Mouse (Mus musculus) G1E (cell line): ENCODE results near the gene Cenpf. TPM values are rescaled to one million over a fixed set of nuclear protein-coding genes. Genes with fewer than 3 reads are reported as not detected.

Source experiments
- ATAC-seq: 2 replicates; pipeline ENCODE4 v1.8.0; 2016; ENCODE audit warnings: mild to moderate bottlenecking; ENCODE audit not compliant: insufficient number of reproducible peaks, poor library complexity, low FRiP score, severe bottlenecking; ENCODE audit errors: extremely low read depth
- DNase-seq: peaks from one replicate; pipeline ENCODE4 v3.0.0; 2012; ENCODE audit warnings: low spot score
- H3K27me3 ChIP-seq: 2 replicates; pipeline ENCODE4 v1.6.1; 2012; ENCODE audit warnings: mild to moderate bottlenecking, low read length, inconsistent platforms; ENCODE audit not compliant: insufficient read depth
- H3K36me3 ChIP-seq: replicated peaks from 2 replicates; pipeline ENCODE3; 2012; ENCODE audit warnings: mild to moderate bottlenecking, inconsistent platforms
- H3K4me1 ChIP-seq: 2 replicates; pipeline ENCODE4 v1.6.1; 2012; ENCODE audit warnings: low read depth, low read length, inconsistent platforms, mixed read lengths; ENCODE audit not compliant: insufficient read depth
- H3K4me3 ChIP-seq: 2 replicates; pipeline ENCODE4 v1.5.1; 2012; ENCODE audit warnings: low read depth, mild to moderate bottlenecking, inconsistent platforms, low read length, moderate library complexity, mixed read lengths
- H3K9me3 ChIP-seq: replicated peaks from 2 replicates; pipeline ENCODE4 v1.6.1; 2012; ENCODE audit warnings: inconsistent platforms
- CTCF ChIP-seq: IDR thresholded peaks from 2 replicates; pipeline ENCODE4 v1.5.1; 2012; ENCODE audit warnings: low read depth, low read length, inconsistent platforms, mixed read lengths
- GATA1 ChIP-seq: IDR thresholded peaks from 2 replicates; pipeline ENCODE4 v1.6.1; 2012; ENCODE audit warnings: borderline replicate concordance, low read length, inconsistent platforms, mixed read lengths
- GATA2 ChIP-seq: IDR thresholded peaks from 2 replicates; pipeline ENCODE4 v1.6.1; 2012; ENCODE audit warnings: low read depth, low read length, inconsistent platforms, borderline replicate concordance
- POLR2AphosphoS5 ChIP-seq: IDR thresholded peaks from 2 replicates; pipeline ENCODE4 v1.6.1; 2012; ENCODE audit warnings: low read depth, low read length, inconsistent platforms; ENCODE audit not compliant: insufficient replicate concordance
- TAL1 ChIP-seq: conservative IDR thresholded peaks from 2 replicates; pipeline ENCODE4 v1.6.1; 2012; ENCODE audit warnings: low read depth, low read length, inconsistent platforms, mixed read lengths
- polyA plus RNA-seq: library from polyadenylated mRNA; stranded (reverse); fragments of >175 nt; gene quantifications from 2 replicates; pipeline ENCODE4 v1.2.3, GENCODE M21; 2012
- total RNA-seq, 2 experiments: library from RNA; stranded (forward) in 1 of 2; stranded (reverse) in 1 of 2; fragments of 200-1000 nt in 1 of 2; fragments of >200 nt in 1 of 2; fragmentation: Nextera tagmentation in 1 of 2; gene quantifications; 2 replicates each; pipeline ENCODE4 v1.2.3; 2014 to 2017

The Cenpf gene
- total and polyA plus RNA-seq, 3 experiments: 3.6 to 115 (median 42.3) TPM

- H3K36me3 ChIP-seq: peaks cover 74% of the 10 kb centered on the region
- H3K4me3 ChIP-seq: no peak overlapping the region
- DNase-seq: no peak
- ATAC-seq: no peak
- TF ChIP-seq GATA2: no peak
- TF ChIP-seq GATA1: no peak
- no peak for TF ChIP-seq POLR2AphosphoS5
- TF ChIP-seq CTCF: no peak
- no peak for TF ChIP-seq TAL1
- H3K9me3 ChIP-seq: no peaks in the 10 kb centered on the region
- H3K27me3 ChIP-seq: no peaks in the 10 kb centered on the region
- no peaks in the 10 kb centered on the region for H3K4me1 ChIP-seq
Measured at GRCm38 (mm10) chr1:189664873-189665144, 23.1 kb downstream of the Cenpf start.

DNA sequence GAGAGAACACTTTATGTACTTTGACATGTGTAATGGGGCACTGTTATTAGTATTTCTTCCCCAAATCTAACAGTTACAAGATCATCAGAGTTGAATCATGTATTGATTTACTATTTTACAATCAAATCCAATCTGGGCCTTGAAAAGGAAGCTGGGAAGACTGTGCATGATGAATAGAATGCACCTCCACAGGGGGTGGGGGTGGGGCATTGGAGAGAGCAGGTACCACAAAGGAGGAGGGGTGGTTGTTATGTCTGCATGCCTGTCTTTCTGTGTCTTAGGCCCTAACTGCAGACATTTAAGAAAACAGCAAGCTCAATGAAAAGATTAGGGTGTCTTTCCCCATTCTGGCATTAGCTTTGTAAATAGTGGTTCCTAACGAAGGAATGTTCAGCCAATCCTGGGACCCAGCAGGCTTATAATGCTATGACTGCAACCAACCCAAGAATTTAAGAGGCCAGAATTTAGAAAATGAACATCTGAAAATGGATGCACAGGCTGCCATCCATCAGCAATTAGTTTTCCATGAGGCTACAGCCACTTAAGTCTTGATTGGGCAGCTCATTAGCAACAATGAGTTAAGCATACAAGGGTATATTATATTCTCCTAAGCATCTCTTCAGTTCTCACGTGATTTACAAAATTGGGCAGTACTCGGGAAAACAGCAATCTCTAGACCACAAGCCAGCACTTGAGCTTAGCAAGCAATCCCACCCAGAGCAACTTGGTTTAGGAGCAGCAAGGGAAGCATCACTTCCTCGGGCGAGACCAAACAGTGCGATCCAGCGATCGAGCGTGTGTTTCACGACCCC, 23.6 kb downstream of the Cenpf start:
- H3K36me3 ChIP-seq: peaks cover 71% of the 10 kb centered on the region
- ATAC-seq: no peak

GRCm38 (mm10) chr1:189663437-189663836, 24.4 kb downstream of the Cenpf start:
- no peak overlapping the region for H3K4me3 ChIP-seq
- H3K27me3 ChIP-seq: no peaks in the 10 kb centered on the region
- ATAC-seq (no peak), DNase-seq (no peak)
- H3K36me3 ChIP-seq: peaks cover 70% of the 10 kb centered on the region
- H3K9me3 ChIP-seq: no peaks in the 10 kb centered on the region
- TF ChIP-seq GATA1 (no peak), CTCF (no peak), TAL1 (no peak), POLR2AphosphoS5 (no peak), GATA2 (no peak)
- no peaks in the 10 kb centered on the region for H3K4me1 ChIP-seq

More for the DNA sequence above, 23.6 kb downstream of the Cenpf start:
- no peaks in the 10 kb centered on the region for H3K27me3 ChIP-seq
- H3K4me3 ChIP-seq: no peak overlapping the region
- H3K4me1 ChIP-seq: no peaks in the 10 kb centered on the region
- no peak for DNase-seq
- TF ChIP-seq GATA1: no peak
- TF ChIP-seq GATA2: no peak
- TF ChIP-seq POLR2AphosphoS5: no peak
- no peak for TF ChIP-seq CTCF
- TF ChIP-seq TAL1: no peak
- H3K9me3 ChIP-seq: no peaks in the 10 kb centered on the region

GRCm38 (mm10) chr1:189661856-189662255, 26.0 kb downstream of the Cenpf start:
- ATAC-seq: peak; percentile 66
- H3K36me3 ChIP-seq: peaks cover 71% of the 10 kb centered on the region

DNA sequence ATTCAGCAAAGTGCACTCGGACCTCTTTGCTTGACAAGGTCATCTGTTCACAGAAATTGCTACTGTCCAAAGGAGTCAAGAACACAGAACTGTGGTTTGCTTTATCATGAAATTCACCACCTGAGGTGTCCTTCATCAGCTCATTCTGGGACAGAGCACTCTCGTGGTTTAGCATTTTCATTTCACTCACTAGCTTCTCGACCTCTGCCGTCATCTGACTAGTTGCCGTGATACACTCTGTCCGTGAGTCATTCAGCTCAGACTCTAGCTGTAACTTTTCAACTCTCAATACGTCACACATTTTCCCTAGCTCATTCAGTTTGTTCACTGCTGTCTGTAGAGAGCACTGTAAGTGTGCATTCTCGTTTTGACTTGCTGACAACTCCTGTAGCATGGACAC, 30.5 kb downstream of the Cenpf start:
- H3K4me3 ChIP-seq: no peak overlapping the region
- ATAC-seq (no peak), DNase-seq (no peak)
- TF ChIP-seq POLR2AphosphoS5: no peak
- peaks cover 68% of the 10 kb centered on the region for H3K36me3 ChIP-seq
- H3K27me3 ChIP-seq: no peaks in the 10 kb centered on the region
- no peaks in the 10 kb centered on the region for H3K9me3 ChIP-seq
- no peaks in the 10 kb centered on the region for H3K4me1 ChIP-seq

More at GRCm38 (mm10) chr1:189661856-189662255, 26.0 kb downstream of the Cenpf start:
- H3K9me3 ChIP-seq: no peaks in the 10 kb centered on the region
- peak; percentile 10 for DNase-seq
- no peaks in the 10 kb centered on the region for H3K27me3 ChIP-seq
- H3K4me3 ChIP-seq: no peak overlapping the region
- no peaks in the 10 kb centered on the region for H3K4me1 ChIP-seq
- TF ChIP-seq CTCF (peak; percentile 23; the same call in 1 of the 2 replicates), GATA2 (no peak)

- Histone ChIP-seq H3K36me3 (peaks cover 78% of the 10 kb centered on the region), H3K27me3 (no peaks in the 10 kb centered on the region), H3K9me3 (no peaks in the 10 kb centered on the region), H3K4me1 (no peaks in the 10 kb centered on the region), H3K4me3 (no peak overlapping the region)
- DNase-seq: no peak
- TF ChIP-seq TAL1 (no peak), GATA2 (no peak), CTCF (no peak), GATA1 (no peak), POLR2AphosphoS5 (no peak)
- no peak for ATAC-seq
Measured at GRCm38 (mm10) chr1:189653746-189654145, 34.1 kb downstream of the Cenpf start.

- no peak for DNase-seq
- Histone ChIP-seq H3K9me3 (no peaks in the 10 kb centered on the region), H3K27me3 (no peaks in the 10 kb centered on the region), H3K4me3 (no peak overlapping the region), H3K4me1 (no peaks in the 10 kb centered on the region), H3K36me3 (peaks cover 89% of the 10 kb centered on the region)
- no peak for ATAC-seq
- TF ChIP-seq GATA1: no peak
- TF ChIP-seq CTCF: no peak
- TF ChIP-seq POLR2AphosphoS5: no peak
- TF ChIP-seq TAL1: no peak
- no peak for TF ChIP-seq GATA2
Measured at GRCm38 (mm10) chr1:189646597-189646996, 41.3 kb downstream of the Cenpf start.
